Mouse (Mus musculus) kidney, adult 2 months (tissue): ENCODE results near the gene 4930452B06Rik.

ENCODE experiments used
- CTCF ChIP-seq: fragments of 200-500 bp; conservative IDR thresholded peaks from 2 replicates; pipeline ENCODE4 v1.5.1; 2011; ENCODE audit warnings: low read depth, mild to moderate bottlenecking, control low read depth, low read length, moderate library complexity, mixed read lengths; ENCODE audit not compliant: insufficient read depth, insufficient read length
- POLR2A ChIP-seq: fragments of 200-500 bp; IDR thresholded peaks from one replicate; pipeline ENCODE4 v1.6.1; 2011; ENCODE audit warnings: low read depth, low read length, control low read depth

DNA sequence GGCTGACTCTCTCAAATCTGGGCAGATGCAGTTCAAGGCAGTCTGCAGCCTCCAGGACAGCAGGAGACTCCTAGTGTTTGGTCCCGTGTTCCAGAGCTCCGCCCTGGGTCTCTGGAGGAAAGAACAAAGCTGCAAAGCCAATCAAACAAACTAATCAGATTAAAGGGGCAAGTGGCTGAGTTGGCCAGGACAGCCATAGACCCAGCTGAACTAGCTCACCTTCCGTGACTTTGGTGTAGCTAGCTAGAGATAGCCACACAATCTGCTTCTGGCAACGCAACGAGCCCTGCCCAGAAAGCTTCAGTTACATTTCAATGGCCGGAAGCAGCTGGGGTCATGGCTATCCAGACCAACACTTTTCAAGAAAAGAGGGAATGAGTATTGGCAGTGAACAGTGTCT is 44.9 kb downstream of the 4930452B06Rik start:
- TF ChIP-seq CTCF = no peak
- TF ChIP-seq POLR2A = no peak
